Mouse (Mus musculus) forebrain, embryonic 13.5 days (tissue): ENCODE data around the gene Cdkn1c. TPM values are rescaled to one million over a fixed set of nuclear protein-coding genes. Genes with fewer than 3 reads are reported as not detected.

Source experiments
- ATAC-seq: fragments of 200-750 bp; cut with Nextera tagmentation; 2 replicates; pipeline ENCODE4 v1.8.0; 2017
- H3K27ac ChIP-seq: fragments of 300-500 bp; sonication (generic); 2 replicates; pipeline ENCODE4 v1.5.1; 2015; ENCODE audit warnings: inconsistent platforms, mild to moderate bottlenecking, moderate library complexity
- H3K27me3 ChIP-seq: fragments of 300-500 bp; sonication (generic); 2 replicates; pipeline ENCODE4 v1.6.1; 2015; ENCODE audit warnings: mild to moderate bottlenecking, inconsistent platforms
- H3K36me3 ChIP-seq: fragments of 300-500 bp; sonication (generic); 2 replicates; pipeline ENCODE4 v1.6.1; 2015; ENCODE audit warnings: mild to moderate bottlenecking, inconsistent platforms; ENCODE audit not compliant: poor library complexity, severe bottlenecking
- H3K4me1 ChIP-seq: fragments of 300-500 bp; sonication (generic); 2 replicates; pipeline ENCODE4 v1.6.1; 2015; ENCODE audit warnings: inconsistent platforms
- H3K4me2 ChIP-seq: fragments of 300-500 bp; sonication (generic); 2 replicates; pipeline ENCODE4 v1.6.1; 2015; ENCODE audit warnings: inconsistent platforms, mild to moderate bottlenecking, moderate library complexity
- H3K4me3 ChIP-seq: fragments of 300-500 bp; sonication (generic); 2 replicates; pipeline ENCODE4 v1.5.1; 2015; ENCODE audit warnings: mild to moderate bottlenecking, inconsistent platforms
- H3K9ac ChIP-seq: fragments of 300-500 bp; sonication (generic); 2 replicates; pipeline ENCODE4 v1.6.1; 2015; ENCODE audit warnings: mild to moderate bottlenecking, inconsistent platforms
- H3K9me3 ChIP-seq: fragments of 300-500 bp; sonication (generic); replicated peaks from 2 replicates; pipeline ENCODE4 v1.6.1; 2016; ENCODE audit warnings: inconsistent platforms
- WGBS: fragments of 180-500 bp; shearing (Covaris S2); methylation state at CpG from one replicate; pipeline ENCODE4 v1.1.7; 2015; 5-methylcytosine and 5-hydroxymethylcytosine counted together
- polyA plus RNA-seq: library from polyadenylated mRNA; unstranded; fragments of >200 nt; fragmentation: Nextera tagmentation; extraction: Ambion mirVana; gene quantifications from 2 replicates; pipeline ENCODE4 v1.2.1, GENCODE M21; 2015

Gene Cdkn1c
- polyA plus RNA-seq, 1 experiment from 2014 or later, result 149 TPM

- peak; percentile 54 for ATAC-seq
- H3K4me3 ChIP-seq, result no peak overlapping the region
- peaks cover 24% of the 10 kb centered on the region for H3K4me1 ChIP-seq
- H3K36me3 ChIP-seq, result no peaks in the 10 kb centered on the region
- H3K27me3 ChIP-seq, result peaks cover 29% of the 10 kb centered on the region
- 19% methylated on average over 8 of the region's 8 CpGs for WGBS
- no peaks in the 10 kb centered on the region for H3K9me3 ChIP-seq
- no peak overlapping the region for H3K9ac ChIP-seq
- H3K4me2 ChIP-seq, result no peak overlapping the region
- H3K27ac ChIP-seq, result no peak overlapping the region
Measured at GRCm38 (mm10) chr7:143469946-143470345, 9.1 kb upstream of the Cdkn1c start.

DNA sequence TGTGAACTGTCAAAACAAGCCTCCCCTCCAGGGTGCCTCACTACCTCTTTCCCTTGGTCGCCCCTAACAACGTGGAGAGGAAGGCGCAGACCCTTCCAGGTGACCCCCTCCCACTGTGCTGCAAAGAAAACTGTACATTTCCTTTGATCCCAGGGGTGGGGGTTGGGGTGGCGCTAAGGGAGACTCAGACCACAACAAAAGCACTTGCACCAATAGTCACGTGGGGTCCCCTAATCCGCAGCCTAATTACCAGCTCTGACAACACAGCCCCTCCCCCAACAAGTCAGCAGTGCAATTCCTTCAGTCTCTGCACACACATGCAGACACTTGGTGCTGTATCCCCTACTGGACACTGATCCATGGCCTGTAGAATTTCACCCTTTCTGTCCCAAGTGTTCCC lies 6.9 kb upstream of the Cdkn1c start:
- ATAC-seq, result no peak
- peaks cover 49% of the 10 kb centered on the region for H3K27me3 ChIP-seq
- H3K4me1 ChIP-seq, result peaks cover 29% of the 10 kb centered on the region
- H3K4me2 ChIP-seq, result peak overlapping the region; percentile 33; the same call in 1 of the 2 replicates
- H3K27ac ChIP-seq, result no peak overlapping the region
- H3K4me3 ChIP-seq, result no peak overlapping the region
- H3K9me3 ChIP-seq, result no peaks in the 10 kb centered on the region
- no peak overlapping the region for H3K9ac ChIP-seq
- H3K36me3 ChIP-seq, result no peaks in the 10 kb centered on the region
- WGBS, result 0% methylated on average over 6 of the region's 6 CpGs

DNA sequence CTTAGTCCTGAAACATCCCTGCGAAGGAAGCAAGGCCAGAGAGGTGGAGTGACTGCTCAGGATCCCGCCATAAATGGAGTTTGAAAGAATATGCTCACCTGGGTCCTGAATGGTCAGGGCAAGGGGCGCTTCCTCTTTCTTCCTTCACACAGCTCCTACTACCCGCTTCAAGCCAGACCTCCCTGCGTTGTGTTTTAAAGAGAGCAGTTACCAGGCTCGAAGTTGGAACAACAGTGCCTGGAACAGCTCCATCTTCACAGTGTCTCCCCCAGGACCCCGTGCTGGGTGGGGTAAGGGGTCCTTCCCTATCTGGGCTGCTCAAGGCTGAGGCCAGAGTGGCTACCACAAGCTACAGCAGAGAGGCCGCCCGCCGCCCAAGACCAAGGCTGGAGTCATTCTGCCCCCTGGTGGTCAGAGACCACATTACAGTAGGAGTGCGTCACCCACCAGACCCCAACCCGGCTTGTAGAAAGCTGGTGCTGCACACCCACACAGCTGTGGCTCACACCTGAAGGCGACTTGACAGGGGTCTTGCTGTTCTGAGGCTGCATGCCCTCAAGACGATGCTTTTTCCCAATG lies 5.3 kb upstream of the Cdkn1c start:
- 34% methylated on average over 14 of the region's 14 CpGs for WGBS
- Histone ChIP-seq H3K4me2 (no peak overlapping the region), H3K36me3 (no peaks in the 10 kb centered on the region), H3K9me3 (0 out of 2 replicates have a peak, but pooled peaks cover 2% of the 10 kb centered on the region), H3K27me3 (peaks cover 57% of the 10 kb centered on the region), H3K4me3 (no peak overlapping the region), H3K4me1 (peaks cover 29% of the 10 kb centered on the region), H3K9ac (no peak overlapping the region), H3K27ac (no peak overlapping the region)
- ATAC-seq, result peak; percentile 19; the same call in 1 of the 2 replicates

GRCm38 (mm10) chr7:143464811-143465560 lies 4.1 kb upstream of the Cdkn1c start:
- WGBS, result 25% methylated on average over 53 of the region's 56 CpGs
- Histone ChIP-seq H3K9ac (peak overlapping the region; percentile 57), H3K36me3 (no peaks in the 10 kb centered on the region), H3K4me2 (peak overlapping the region; percentile 65), H3K4me3 (peak overlapping the region; percentile 30), H3K4me1 (peaks cover 29% of the 10 kb centered on the region), H3K9me3 (peaks cover 12% of the 10 kb centered on the region), H3K27me3 (peaks cover 57% of the 10 kb centered on the region), H3K27ac (no peak overlapping the region)
- peak; percentile 7; the same call in 1 of the 2 replicates for ATAC-seq

DNA sequence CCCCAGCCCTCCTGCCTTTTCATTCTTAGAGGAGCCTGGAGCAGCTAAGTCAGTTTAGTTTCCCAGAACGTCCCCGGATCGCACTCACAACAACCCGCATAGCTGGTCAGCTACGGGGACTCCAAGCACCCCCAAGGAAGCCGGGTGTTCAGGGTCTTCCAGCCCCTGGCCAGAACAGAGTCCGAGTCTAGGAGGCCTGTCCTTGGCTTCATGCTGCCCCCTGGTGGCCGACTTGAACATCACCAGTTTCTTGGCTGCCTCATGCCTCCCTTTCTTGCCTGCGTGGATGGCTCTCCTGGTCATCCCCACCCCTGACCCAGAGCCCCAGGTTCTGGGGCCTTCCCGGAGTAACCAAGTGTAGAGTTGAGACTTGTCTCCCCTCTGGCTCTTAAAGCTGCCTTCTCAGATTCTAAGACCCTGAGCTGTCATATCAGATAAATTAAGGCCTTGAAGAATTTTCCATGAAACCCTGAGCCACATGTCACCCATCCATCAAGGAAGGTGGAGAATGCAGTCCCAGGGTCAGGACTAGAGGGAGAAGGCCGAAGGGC lies 3.1 kb upstream of the Cdkn1c start:
- Histone ChIP-seq H3K4me2 (no peak overlapping the region), H3K27me3 (peaks cover 64% of the 10 kb centered on the region), H3K9me3 (peaks cover 23% of the 10 kb centered on the region), H3K36me3 (no peaks in the 10 kb centered on the region), H3K4me3 (no peak overlapping the region), H3K9ac (no peak overlapping the region), H3K4me1 (peaks cover 29% of the 10 kb centered on the region), H3K27ac (no peak overlapping the region)
- ATAC-seq, result no peak
- WGBS, result 36% methylated on average over 11 of the region's 11 CpGs

DNA sequence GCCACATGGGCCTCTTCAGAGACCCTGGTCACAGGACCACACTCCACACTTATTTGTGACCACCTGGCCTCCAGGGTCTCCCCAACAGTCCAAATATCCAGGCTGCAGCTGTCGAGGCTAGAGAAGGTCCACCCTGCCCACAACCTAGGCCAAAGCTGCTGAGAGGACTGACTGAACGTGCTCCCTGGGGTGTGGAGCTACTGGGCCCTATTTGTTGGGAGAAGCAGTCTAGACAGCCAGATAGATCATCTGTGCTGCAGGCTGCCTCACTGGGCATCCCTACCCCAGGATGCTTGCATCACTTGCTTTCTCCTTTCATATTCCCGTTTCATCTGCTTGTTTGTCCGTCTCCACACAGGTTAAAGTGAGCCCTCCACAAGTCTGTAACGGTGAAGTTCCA lies 1.7 kb upstream of the Cdkn1c start:
- H3K9ac ChIP-seq, result no peak overlapping the region
- no peak overlapping the region for H3K27ac ChIP-seq
- H3K4me2 ChIP-seq, result no peak overlapping the region
- H3K36me3 ChIP-seq, result no peaks in the 10 kb centered on the region
- H3K4me3 ChIP-seq, result no peak overlapping the region
- H3K4me1 ChIP-seq, result peaks cover 21% of the 10 kb centered on the region
- H3K27me3 ChIP-seq, result peaks cover 71% of the 10 kb centered on the region
- WGBS, result 82% methylated on average over 5 of the region's 5 CpGs
- peaks cover 26% of the 10 kb centered on the region for H3K9me3 ChIP-seq
- ATAC-seq, result no peak

DNA sequence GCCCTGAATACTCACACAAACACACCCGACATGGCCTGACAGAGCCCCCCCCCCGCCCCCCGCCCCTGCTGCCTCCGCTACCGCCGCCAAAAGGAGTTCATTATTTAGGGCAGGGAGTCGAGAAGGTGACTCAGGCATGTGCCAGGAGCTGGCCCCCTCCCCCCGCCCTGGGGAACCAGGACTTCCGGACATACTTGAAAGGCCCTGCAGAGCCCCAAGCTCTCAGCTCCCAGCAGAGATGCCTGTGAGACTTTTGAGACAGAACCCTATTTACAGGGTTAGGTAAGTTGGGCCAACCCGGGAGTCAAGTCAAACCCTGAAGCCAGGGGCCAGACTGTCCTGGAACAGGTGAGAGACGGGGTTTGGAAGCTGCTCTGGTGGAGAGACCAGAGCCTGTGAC lies 1.1 kb upstream of the Cdkn1c start:
- H3K9ac ChIP-seq, result no peak overlapping the region

DNA sequence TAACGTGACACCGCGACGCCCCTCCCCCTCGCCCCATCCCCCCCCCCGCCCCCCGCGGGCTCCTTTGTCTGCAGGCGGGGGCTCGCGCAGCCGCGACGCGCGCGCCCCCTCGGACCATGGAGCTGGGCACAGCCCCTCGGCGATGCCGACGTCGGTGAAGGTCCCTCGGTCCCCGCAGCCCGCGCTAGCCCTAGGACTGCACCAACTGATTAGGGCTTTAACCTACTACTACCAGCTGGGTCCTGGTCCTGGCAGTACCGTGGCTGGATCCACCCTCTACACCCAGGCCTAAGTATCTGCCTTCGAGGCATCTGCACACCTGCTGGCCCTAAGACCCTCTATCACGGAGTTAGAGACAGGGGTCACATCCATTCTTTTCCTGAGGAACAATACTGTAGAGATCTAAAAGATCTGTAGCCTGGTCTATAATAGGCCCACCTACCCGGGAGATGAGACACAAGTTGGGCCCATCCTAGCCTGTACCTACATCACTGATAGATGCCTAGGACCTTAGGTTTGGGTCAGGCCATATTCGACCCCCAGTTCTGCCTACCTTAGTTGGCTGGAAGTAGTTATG lies 532 bp upstream of the Cdkn1c start:
- peak overlapping the region; percentile 48; the same call in 1 of the 2 replicates for H3K9ac ChIP-seq
- H3K27me3 ChIP-seq, result peaks cover 82% of the 10 kb centered on the region
- H3K4me3 ChIP-seq, result peak overlapping the region; percentile 47
- H3K4me2 ChIP-seq, result peak overlapping the region; percentile 60
- peaks cover 11% of the 10 kb centered on the region for H3K4me1 ChIP-seq
- H3K9me3 ChIP-seq, result peaks cover 26% of the 10 kb centered on the region
- ATAC-seq, result peak; percentile 71
- WGBS, result 46% methylated on average over 24 of the region's 32 CpGs
- no peaks in the 10 kb centered on the region for H3K36me3 ChIP-seq
- H3K27ac ChIP-seq, result no peak overlapping the region

More for the DNA sequence above, 1.1 kb upstream of the Cdkn1c start:
- no peak overlapping the region for H3K27ac ChIP-seq
- WGBS, result 44% methylated on average over 11 of the region's 11 CpGs
- ATAC-seq, result no peak
- H3K27me3 ChIP-seq, result peaks cover 77% of the 10 kb centered on the region
- H3K4me3 ChIP-seq, result no peak overlapping the region
- peaks cover 15% of the 10 kb centered on the region for H3K4me1 ChIP-seq
- peak overlapping the region; percentile 60; the same call in 1 of the 2 replicates for H3K4me2 ChIP-seq
- peaks cover 26% of the 10 kb centered on the region for H3K9me3 ChIP-seq
- H3K36me3 ChIP-seq, result no peaks in the 10 kb centered on the region

DNA sequence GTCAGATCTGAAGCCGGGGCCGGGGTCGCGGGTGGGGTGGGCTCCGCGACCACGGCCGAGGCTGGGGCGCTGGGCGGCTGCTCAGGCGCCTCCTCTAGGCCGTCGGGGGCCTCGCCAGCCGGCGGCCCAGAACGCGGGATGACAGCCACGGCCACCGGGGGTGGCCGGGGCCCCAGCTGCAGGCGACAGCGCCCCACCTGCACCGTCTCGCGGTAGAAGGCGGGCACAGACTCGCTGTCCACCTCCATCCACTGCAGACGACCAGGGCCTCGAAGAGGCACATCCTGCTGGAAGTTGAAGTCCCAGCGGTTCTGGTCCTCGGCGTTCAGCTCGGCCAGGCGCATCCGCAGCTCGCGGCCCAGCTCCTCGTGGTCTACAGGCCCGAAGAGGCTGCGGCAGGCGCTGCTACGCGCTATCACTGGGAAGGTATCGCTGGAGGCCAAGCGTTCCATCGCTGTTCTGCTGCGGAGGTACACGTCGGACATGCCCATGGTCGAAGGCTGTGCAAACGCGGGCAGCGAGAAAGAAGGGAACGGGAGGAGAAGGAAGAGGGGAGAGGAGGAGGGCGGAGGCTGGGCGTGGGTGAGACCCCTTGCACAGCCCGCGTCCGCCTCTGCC lies 524 bp downstream of the Cdkn1c start:
- H3K27ac ChIP-seq, result peak overlapping the region; percentile 48
- H3K9me3 ChIP-seq, result peaks cover 26% of the 10 kb centered on the region
- peaks cover 82% of the 10 kb centered on the region for H3K27me3 ChIP-seq
- peak; percentile 6; the same call in 1 of the 2 replicates for ATAC-seq
- peak overlapping the region; percentile 68 for H3K9ac ChIP-seq
- no peaks in the 10 kb centered on the region for H3K36me3 ChIP-seq
- WGBS, result 45% methylated on average over 53 of the region's 60 CpGs
- H3K4me1 ChIP-seq, result peaks cover 9% of the 10 kb centered on the region
- H3K4me2 ChIP-seq, result peak overlapping the region; percentile 60
- H3K4me3 ChIP-seq, result peak overlapping the region; percentile 47

- peaks cover 26% of the 10 kb centered on the region for H3K9me3 ChIP-seq
- no peak for ATAC-seq
- H3K27ac ChIP-seq, result peak overlapping the region; percentile 48; the same call in 1 of the 2 replicates
- H3K36me3 ChIP-seq, result no peaks in the 10 kb centered on the region
- 40% methylated on average over 91 of the region's 100 CpGs for WGBS
- peak overlapping the region; percentile 47 for H3K4me3 ChIP-seq
- peaks cover 2% of the 10 kb centered on the region for H3K4me1 ChIP-seq
- peak overlapping the region; percentile 60 for H3K4me2 ChIP-seq
- H3K27me3 ChIP-seq, result peaks cover 78% of the 10 kb centered on the region
- peak overlapping the region; percentile 68 for H3K9ac ChIP-seq
Measured at GRCm38 (mm10) chr7:143459332-143460211, 1.3 kb downstream of the Cdkn1c start.

DNA sequence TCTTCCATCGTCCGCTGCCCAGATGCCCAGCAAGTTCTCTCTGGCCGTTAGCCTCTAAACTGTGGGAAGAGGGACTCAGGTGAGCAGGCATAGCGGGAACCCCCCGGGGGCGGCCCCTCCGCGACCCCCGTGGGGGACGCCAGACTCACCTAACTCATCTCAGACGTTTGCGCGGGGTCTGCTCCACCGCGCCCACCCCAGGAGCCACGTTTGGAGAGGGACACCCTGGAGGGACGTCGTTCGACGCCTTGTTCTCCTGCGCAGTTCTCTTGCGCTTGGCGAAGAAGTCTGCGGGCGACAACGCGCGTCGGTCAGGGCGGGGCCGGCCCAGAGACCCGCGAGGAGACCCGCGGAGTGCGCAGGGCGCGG lies 1.9 kb downstream of the Cdkn1c start:
- Histone ChIP-seq H3K27me3 (peaks cover 78% of the 10 kb centered on the region), H3K4me1 (no peaks in the 10 kb centered on the region), H3K36me3 (no peaks in the 10 kb centered on the region), H3K9me3 (peaks cover 26% of the 10 kb centered on the region), H3K4me2 (peak overlapping the region; percentile 60), H3K9ac (peak overlapping the region; percentile 68), H3K27ac (no peak overlapping the region), H3K4me3 (peak overlapping the region; percentile 47)
- no peak for ATAC-seq
- WGBS, result 32% methylated on average over 35 of the region's 38 CpGs
